Mouse (Mus musculus) liver, adult 2 months (tissue): ENCODE results near the gene Med27. TPM values are rescaled to one million over a fixed set of nuclear protein-coding genes. Genes with fewer than 3 reads are reported as not detected.

ENCODE experiments used
- DNase-seq: peaks from one replicate; pipeline ENCODE4 v3.0.0-alpha.2; 2011; ENCODE audit warnings: low read depth, low spot score; ENCODE audit errors: extremely low read depth
- H3K27ac ChIP-seq: fragments of 200-500 bp; replicated peaks from 2 replicates; pipeline ENCODE4 v1.5.1; 2012; ENCODE audit warnings: low read depth, mild to moderate bottlenecking, control low read depth, inconsistent platforms, low read length; ENCODE audit not compliant: insufficient read depth
- H3K27me3 ChIP-seq: fragments of 200-500 bp; 2 replicates; pipeline ENCODE4 v1.6.1; 2012; ENCODE audit warnings: mild to moderate bottlenecking, moderate library complexity, low read length, inconsistent platforms; ENCODE audit not compliant: control insufficient read depth, insufficient read depth
- H3K36me3 ChIP-seq: fragments of 200-500 bp; 2 replicates; pipeline ENCODE4 v1.6.1; 2012; ENCODE audit warnings: low read length, inconsistent platforms; ENCODE audit not compliant: control insufficient read depth, insufficient read depth
- H3K4me1 ChIP-seq: fragments of 200-500 bp; 2 replicates; pipeline ENCODE4 v1.6.1; 2011; ENCODE audit warnings: low read length; ENCODE audit not compliant: control insufficient read depth, insufficient read depth
- H3K4me3 ChIP-seq: fragments of 200-500 bp; 2 replicates; pipeline ENCODE4 v1.5.1; 2011; ENCODE audit warnings: low read depth, mild to moderate bottlenecking, control low read depth, low read length, moderate library complexity; ENCODE audit not compliant: insufficient read depth
- H3K79me2 ChIP-seq: fragments of 200-500 bp; 2 replicates; pipeline ENCODE4 v1.6.1; 2012; ENCODE audit warnings: inconsistent platforms, mild to moderate bottlenecking, low read length, moderate library complexity; ENCODE audit not compliant: control insufficient read depth, insufficient read depth
- H3K9ac ChIP-seq: fragments of 200-500 bp; 2 replicates; pipeline ENCODE4 v1.6.1; 2012; ENCODE audit warnings: low read depth, mild to moderate bottlenecking, control low read depth, inconsistent platforms, low read length
- CTCF ChIP-seq: fragments of 200-500 bp; IDR thresholded peaks from 2 replicates; pipeline ENCODE4 v1.5.1; 2011; ENCODE audit warnings: low read depth, low read length, control low read depth
- POLR2A ChIP-seq: fragments of 200-500 bp; IDR thresholded peaks from 2 replicates; pipeline ENCODE4 v1.6.1; 2011; ENCODE audit warnings: low read length, control low read depth; ENCODE audit not compliant: insufficient read depth; ENCODE audit errors: extremely low read depth
- WGBS: fragments of 180-500 bp; shearing (Covaris S2); methylation state at CpG from one replicate; pipeline ENCODE4 v1.1.7; 2018; 5-methylcytosine and 5-hydroxymethylcytosine counted together
- polyA plus RNA-seq: library from polyadenylated mRNA; depleted of rRNA; stranded (reverse); fragments of >200 nt; gene quantifications from 2 replicates; pipeline ENCODE4 v1.2.3, GENCODE M21; 2012
- total RNA-seq: library from RNA; depleted of rRNA; stranded (reverse); fragments of >200 nt; gene quantifications from 2 replicates; pipeline ENCODE4 v1.2.3, GENCODE M21; 2014

Gene Med27
- total and polyA plus RNA-seq, 2 experiments: 5.7 to 13.2 TPM

GRCm38 (mm10) chr2:29320780-29321179 is 25.8 kb upstream of the Med27 start:
- H3K4me1 ChIP-seq: no peaks in the 10 kb centered on the region
- WGBS: 77% methylated on average over 6 of the region's 6 CpGs
- H3K79me2 ChIP-seq: no peaks in the 10 kb centered on the region
- no peak overlapping the region for H3K9ac ChIP-seq
- TF ChIP-seq CTCF (no peak), POLR2A (no peak)
- H3K4me3 ChIP-seq: no peak overlapping the region
- no peaks in the 10 kb centered on the region for H3K36me3 ChIP-seq
- no peak for DNase-seq
- H3K27ac ChIP-seq: no peak overlapping the region
- H3K27me3 ChIP-seq: no peaks in the 10 kb centered on the region; the same call in 1 of the 2 replicates

GRCm38 (mm10) chr2:29324456-29324855 is 22.2 kb upstream of the Med27 start:
- Histone ChIP-seq H3K36me3 (no peaks in the 10 kb centered on the region), H3K4me1 (no peaks in the 10 kb centered on the region), H3K4me3 (no peak overlapping the region), H3K9ac (no peak overlapping the region), H3K79me2 (no peaks in the 10 kb centered on the region), H3K27ac (no peak overlapping the region), H3K27me3 (no peaks in the 10 kb centered on the region; the same call in 1 of the 2 replicates)
- peak; percentile 18 for DNase-seq
- 69% methylated on average over 2 of the region's 2 CpGs for WGBS
- TF ChIP-seq POLR2A (no peak), CTCF (no peak)

- TF ChIP-seq CTCF (no peak), POLR2A (no peak)
- DNase-seq: no peak
- Histone ChIP-seq H3K27ac (no peak overlapping the region), H3K9ac (no peak overlapping the region), H3K4me3 (no peak overlapping the region), H3K79me2 (no peaks in the 10 kb centered on the region), H3K36me3 (no peaks in the 10 kb centered on the region), H3K27me3 (no peaks in the 10 kb centered on the region), H3K4me1 (no peaks in the 10 kb centered on the region)
- 88% methylated on average over 1 of the region's 1 CpGs for WGBS
Observed at GRCm38 (mm10) chr2:29330471-29330870, 16.1 kb upstream of the Med27 start.

GRCm38 (mm10) chr2:29338396-29338795 is 8.2 kb upstream of the Med27 start:
- WGBS: 72% methylated on average over 1 of the region's 1 CpGs
- Histone ChIP-seq H3K4me3 (no peak overlapping the region), H3K79me2 (no peaks in the 10 kb centered on the region), H3K9ac (no peak overlapping the region), H3K27me3 (no peaks in the 10 kb centered on the region), H3K27ac (no peak overlapping the region), H3K4me1 (no peaks in the 10 kb centered on the region), H3K36me3 (no peaks in the 10 kb centered on the region)
- no peak for TF ChIP-seq POLR2A
- no peak for TF ChIP-seq CTCF
- DNase-seq: no peak

- H3K4me1 ChIP-seq: peaks cover 6% of the 10 kb centered on the region
- H3K27ac ChIP-seq: no peak overlapping the region
- WGBS: 56% methylated on average over 9 of the region's 9 CpGs
- peaks cover 26% of the 10 kb centered on the region; the same call in 1 of the 2 replicates for H3K79me2 ChIP-seq
- TF ChIP-seq POLR2A (no peak), CTCF (no peak)
- no peak overlapping the region; the same call in 1 of the 2 replicates for H3K9ac ChIP-seq
- H3K27me3 ChIP-seq: no peaks in the 10 kb centered on the region
- H3K4me3 ChIP-seq: no peak overlapping the region
- peaks cover 6% of the 10 kb centered on the region for H3K36me3 ChIP-seq
- no peak for DNase-seq
Observed at GRCm38 (mm10) chr2:29358696-29359375, 12.2 kb downstream of the Med27 start.

GRCm38 (mm10) chr2:29360956-29361355 is 14.3 kb downstream of the Med27 start:
- H3K4me3 ChIP-seq: no peak overlapping the region
- H3K27ac ChIP-seq: no peak overlapping the region
- H3K36me3 ChIP-seq: peaks cover 2% of the 10 kb centered on the region; the same call in 1 of the 2 replicates
- peaks cover 25% of the 10 kb centered on the region; the same call in 1 of the 2 replicates for H3K79me2 ChIP-seq
- H3K9ac ChIP-seq: no peak overlapping the region
- TF ChIP-seq CTCF: no peak
- no peak for TF ChIP-seq POLR2A
- no peaks in the 10 kb centered on the region for H3K27me3 ChIP-seq
- peaks cover 6% of the 10 kb centered on the region for H3K4me1 ChIP-seq
- WGBS: 76% methylated on average over 3 of the region's 3 CpGs
- no peak for DNase-seq
